Mouse (Mus musculus): ENCODE data around the gene Ppp4r4.
"Not testable (repeated sequence)": the region's sequence is repeated elsewhere in the genome, so short reads cannot be mapped to it uniquely, and the experiment has no call there.

The Ppp4r4 gene

GRCm38 (mm10) chr12:103532020-103532648 is at the start of gene Ppp4r4:
Ppp4r4 (plus strand) TSS chr12:103532283.
- peak; percentile 92 for DNase-seq

GRCm38 (mm10) chr12:103482781-103483180 is 49.3 kb upstream of the Ppp4r4 start:
- no peak for DNase-seq

- DNase-seq, result not testable (repeated sequence)
Measured at GRCm38 (mm10) chr12:103484200-103484972, 47.7 kb upstream of the Ppp4r4 start.

- DNase-seq, result peak; percentile 44
Measured at GRCm38 (mm10) chr12:103486726-103487125, 45.4 kb upstream of the Ppp4r4 start.

GRCm38 (mm10) chr12:103487276-103487675 is 44.8 kb upstream of the Ppp4r4 start:
- DNase-seq, result peak; percentile 63

- no peak for DNase-seq
Measured at GRCm38 (mm10) chr12:103487750-103488149, 44.3 kb upstream of the Ppp4r4 start.

DNA sequence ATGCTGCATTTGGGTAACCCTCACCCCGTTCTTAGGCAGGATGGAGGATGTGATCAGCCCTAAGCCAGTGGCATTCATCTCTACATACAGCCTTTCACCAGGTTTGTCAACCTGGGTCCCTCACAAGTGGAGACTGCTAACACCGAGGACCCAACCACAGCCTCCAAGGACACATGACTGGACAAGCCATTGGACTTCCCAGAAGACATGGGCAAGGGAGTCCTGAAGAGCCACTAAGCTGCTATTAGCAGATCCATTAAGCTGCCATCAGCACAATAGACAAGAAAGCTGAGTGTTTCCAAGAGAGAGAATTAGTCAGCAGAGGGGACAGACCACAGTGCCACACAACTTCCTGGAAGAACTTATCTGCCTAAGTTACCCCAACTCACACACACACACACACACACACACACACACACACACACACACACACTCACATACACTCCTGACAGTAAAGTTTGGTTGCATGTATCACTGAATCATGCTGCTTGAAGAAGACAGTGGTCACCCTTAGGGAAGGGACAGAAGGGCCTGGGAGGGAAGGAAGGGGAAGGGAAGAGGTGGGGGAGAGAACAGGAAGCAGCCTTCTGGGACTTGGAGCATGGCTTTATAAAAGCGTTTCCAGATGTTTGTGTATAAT is 40.9 kb upstream of the Ppp4r4 start:
- no peak for DNase-seq

DNA sequence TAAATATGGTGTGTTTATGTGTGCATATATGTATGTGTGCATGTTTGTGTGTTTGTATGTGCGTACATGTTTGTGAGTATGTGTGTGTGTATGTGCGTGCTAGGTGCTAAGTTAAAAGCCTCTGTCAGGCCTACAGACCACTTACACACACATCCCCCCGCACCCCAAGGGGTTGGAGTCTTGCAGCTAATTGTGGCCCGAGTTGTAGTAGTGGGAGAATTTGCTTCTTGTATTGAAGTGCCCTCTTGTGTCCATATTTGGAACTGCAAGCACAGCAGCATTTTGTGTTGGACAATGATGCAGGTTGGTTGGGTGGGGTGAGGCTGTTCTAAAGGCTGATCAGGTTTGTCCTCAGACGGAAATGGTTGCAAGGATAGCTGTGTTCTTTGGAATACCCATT is 39.3 kb upstream of the Ppp4r4 start:
- DNase-seq, result peak; percentile 93

GRCm38 (mm10) chr12:103494486-103494885 is 37.6 kb upstream of the Ppp4r4 start:
- peak; percentile 78 for DNase-seq

DNA sequence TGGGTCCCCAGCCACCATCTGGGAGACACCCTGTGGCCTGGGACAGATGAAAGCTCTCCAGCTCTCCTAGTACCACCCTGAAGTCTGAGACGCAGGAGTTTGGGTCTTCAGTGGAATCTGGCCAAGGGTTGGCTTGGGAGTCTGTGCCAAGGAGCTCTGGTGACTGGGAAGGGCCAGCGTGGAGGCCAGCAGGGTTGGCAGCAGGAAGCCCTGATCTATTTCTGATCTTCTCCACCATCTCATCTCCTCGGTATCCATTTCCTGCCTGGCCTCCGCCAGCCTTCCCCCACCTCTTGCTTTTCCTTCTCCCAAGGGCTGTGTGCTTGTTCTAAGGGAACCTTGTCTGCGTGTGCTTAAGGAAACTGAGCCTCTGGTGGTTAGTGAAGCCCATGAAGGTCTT is 33.3 kb upstream of the Ppp4r4 start:
- peak; percentile 21 for DNase-seq

GRCm38 (mm10) chr12:103499261-103499660 is 32.8 kb upstream of the Ppp4r4 start:
- peak; percentile 37 for DNase-seq

GRCm38 (mm10) chr12:103503300-103503699 is 28.8 kb upstream of the Ppp4r4 start:
- DNase-seq, result no peak

DNA sequence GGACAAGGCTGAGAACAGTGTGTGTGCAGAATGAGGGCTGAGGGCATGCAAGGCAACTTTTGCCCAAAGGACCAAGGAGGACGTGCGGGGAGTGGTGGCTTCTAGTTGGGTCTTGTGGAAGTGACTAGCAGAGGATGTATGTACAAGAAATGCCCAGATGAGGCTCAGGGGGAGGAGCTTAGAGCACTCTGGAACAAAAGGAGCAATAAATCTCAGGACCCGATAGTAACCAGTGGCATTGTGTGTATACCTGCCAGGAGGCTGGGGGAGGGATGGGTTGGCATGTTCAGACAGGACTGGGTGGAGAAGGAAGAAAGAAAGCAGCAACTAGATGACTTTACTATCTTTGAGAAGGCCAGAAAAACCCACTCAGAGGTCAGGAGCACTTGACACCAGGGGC is 27.7 kb upstream of the Ppp4r4 start:
- no peak for DNase-seq

GRCm38 (mm10) chr12:103508346-103508745 is 23.7 kb upstream of the Ppp4r4 start:
- DNase-seq, result no peak

GRCm38 (mm10) chr12:103509893-103510292 is 22.2 kb upstream of the Ppp4r4 start:
- no peak for DNase-seq

- no peak for DNase-seq
Measured at GRCm38 (mm10) chr12:103511586-103511985, 20.5 kb upstream of the Ppp4r4 start.

- no peak for DNase-seq
Measured at GRCm38 (mm10) chr12:103513039-103513438, 19.0 kb upstream of the Ppp4r4 start.

- DNase-seq, result no peak
Measured at GRCm38 (mm10) chr12:103513451-103513871, 18.6 kb upstream of the Ppp4r4 start.

DNA sequence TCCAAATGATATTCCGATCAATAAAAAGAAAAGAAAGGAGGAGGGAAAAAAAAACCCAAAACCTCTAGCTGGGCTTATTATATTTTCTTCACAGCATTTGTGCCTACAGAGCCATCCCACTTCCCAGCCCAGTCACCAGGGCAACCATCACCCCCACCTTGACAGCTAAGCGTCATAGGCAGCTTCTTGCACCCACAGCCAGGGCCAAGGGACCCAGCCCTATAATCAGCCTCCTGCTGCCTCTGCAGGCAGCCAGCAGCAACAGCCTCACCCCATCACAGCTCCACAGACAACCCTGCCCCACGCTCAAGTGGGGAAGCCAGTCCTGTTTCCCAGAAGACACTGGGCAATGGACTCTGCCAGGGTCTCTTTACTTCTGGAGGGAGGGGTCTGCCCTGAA is 17.7 kb upstream of the Ppp4r4 start:
- DNase-seq, result no peak

DNA sequence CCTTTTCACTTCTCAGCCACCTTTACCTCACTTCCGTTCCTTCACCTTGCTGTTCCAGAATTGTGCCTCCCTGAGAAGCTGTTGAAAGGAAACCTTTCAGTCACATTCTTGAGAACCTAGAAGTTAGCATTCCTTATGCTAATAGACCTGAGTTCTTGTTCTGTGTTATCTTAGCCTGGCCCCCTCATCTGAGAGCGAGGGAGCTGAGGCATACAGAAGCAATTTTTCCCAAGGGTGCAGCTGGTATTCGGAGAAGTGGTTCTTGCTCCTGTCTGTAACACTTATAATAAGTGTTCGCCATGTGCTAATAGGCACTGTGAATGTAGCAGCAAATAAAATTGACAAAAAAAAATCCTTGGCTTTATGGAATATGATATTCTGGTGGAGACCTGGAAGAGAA is 16.4 kb upstream of the Ppp4r4 start:
- no peak for DNase-seq

- no peak for DNase-seq
Measured at GRCm38 (mm10) chr12:103518640-103519039, 13.4 kb upstream of the Ppp4r4 start.

DNA sequence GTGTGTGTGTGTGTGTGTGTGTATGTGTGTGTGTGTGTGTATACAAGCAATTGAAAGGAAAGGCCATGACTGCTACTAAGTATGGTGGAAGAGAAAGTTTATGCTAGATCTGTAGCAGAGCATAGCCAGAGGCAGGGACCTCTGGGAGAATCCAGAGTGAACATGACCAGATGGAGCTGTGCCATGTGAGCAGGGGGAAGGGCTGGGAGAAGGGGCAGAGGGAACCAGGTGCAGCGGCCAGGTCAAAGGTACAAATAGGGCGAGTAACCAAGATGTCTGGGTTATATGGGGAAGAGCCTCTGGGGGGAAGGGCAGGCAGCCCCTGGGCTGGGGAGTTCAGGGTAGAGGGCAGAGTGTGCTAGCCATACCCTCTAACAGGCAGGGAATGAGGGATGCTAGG is 1.5 kb upstream of the Ppp4r4 start:
- no peak for DNase-seq

- DNase-seq, result peak; percentile 15
Measured at GRCm38 (mm10) chr12:103532649-103533395, 739 bp downstream of the Ppp4r4 start.

Measured in lung, postnatal 36 days (tissue).